Mouse (Mus musculus): ENCODE data around the gene Olfr816.
"Not testable (repeated sequence)": the region's sequence is repeated elsewhere in the genome, so short reads cannot be mapped to it uniquely, and the experiment has no call there.

Gene Olfr816

GRCm38 (mm10) chr10:129915497-129915896, at the start of gene Olfr816:
TSS of gene Olfr816 (minus strand) at chr10:129915597.
- no peak for DNase-seq (ENCODE audit: low spot score in 2 of 2)

GRCm38 (mm10) chr10:129949000-129949399, 33.6 kb upstream of the Olfr816 start, which contains the start of gene Olfr818:
TSS of gene Olfr818 (minus strand) at chr10:129949100.
- no peak for DNase-seq (ENCODE audit: low spot score in 2 of 2)

- not testable (repeated sequence) for DNase-seq (ENCODE audit: low spot score in 2 of 2)
Measured at GRCm38 (mm10) chr10:129905767-129906166, 9.6 kb downstream of the Olfr816 start, which contains the start of gene Olfr815. TSS of gene Olfr815 (minus strand) at chr10:129905867.

GRCm38 (mm10) chr10:129885934-129886333, 29.5 kb downstream of the Olfr816 start:
- no peak for DNase-seq (ENCODE audit: low spot score in 2 of 2)

- not testable (repeated sequence) for DNase-seq (ENCODE audit: low spot score in 2 of 2)
Measured at GRCm38 (mm10) chr10:129885496-129885895, 29.9 kb downstream of the Olfr816 start.

GRCm38 (mm10) chr10:129879751-129880150, 35.6 kb downstream of the Olfr816 start, which contains the start of gene Olfr814:
TSS of gene Olfr814 (minus strand) at chr10:129879851.
- DNase-seq (ENCODE audit: low spot score in 2 of 2): not testable (repeated sequence)
